Mouse (Mus musculus): Measurements from ENCODE around the gene Rnf166.

GRCm38 (mm10) chr8:122421376-122422070 is 54.3 kb downstream of the Rnf166 start, which contains the start of gene Il17c:
- TF ChIP-seq REST (IDR thresholded peaks at IDR 0.05; ENCODE audit: insufficient read depth, insufficient read length), result no peak
- no peak for TF ChIP-seq MYOG (IDR thresholded peaks at IDR 0.05; ENCODE audit: control insufficient read depth in 1 of 3, insufficient read depth in 1 of 3, insufficient read length in 2 of 3, low read depth in 2 of 3)
- no peak for TF ChIP-seq POLR2A (IDR thresholded peaks at IDR 0.05; ENCODE audit: insufficient read length, low read depth)
- no peak for TF ChIP-seq TCF3 (IDR thresholded peaks at IDR 0.05; ENCODE audit: insufficient read length, low read depth)
- TF ChIP-seq MAX (IDR thresholded peaks at IDR 0.05; ENCODE audit: low read depth), result no peak
- TF ChIP-seq E2F4 (IDR thresholded peaks at IDR 0.05; ENCODE audit: insufficient read depth), result no peak
- no peak for TF ChIP-seq SRF (IDR thresholded peaks at IDR 0.05; ENCODE audit: control insufficient read depth, insufficient read length, low read depth)
- no peak for TF ChIP-seq TCF12 (IDR thresholded peaks at IDR 0.05; ENCODE audit: insufficient read depth, poor library complexity, severe bottlenecking)
- no peak for TF ChIP-seq USF1 (IDR thresholded peaks at IDR 0.05; ENCODE audit: low read depth)

Measured in myocyte (in vitro differentiated cells).